Mouse (Mus musculus): ENCODE data around the gene Gm5134.
"Not testable (repeated sequence)": the region's sequence is repeated elsewhere in the genome, so short reads cannot be mapped to it uniquely, and the experiment has no call there.

Gene Gm5134

DNA sequence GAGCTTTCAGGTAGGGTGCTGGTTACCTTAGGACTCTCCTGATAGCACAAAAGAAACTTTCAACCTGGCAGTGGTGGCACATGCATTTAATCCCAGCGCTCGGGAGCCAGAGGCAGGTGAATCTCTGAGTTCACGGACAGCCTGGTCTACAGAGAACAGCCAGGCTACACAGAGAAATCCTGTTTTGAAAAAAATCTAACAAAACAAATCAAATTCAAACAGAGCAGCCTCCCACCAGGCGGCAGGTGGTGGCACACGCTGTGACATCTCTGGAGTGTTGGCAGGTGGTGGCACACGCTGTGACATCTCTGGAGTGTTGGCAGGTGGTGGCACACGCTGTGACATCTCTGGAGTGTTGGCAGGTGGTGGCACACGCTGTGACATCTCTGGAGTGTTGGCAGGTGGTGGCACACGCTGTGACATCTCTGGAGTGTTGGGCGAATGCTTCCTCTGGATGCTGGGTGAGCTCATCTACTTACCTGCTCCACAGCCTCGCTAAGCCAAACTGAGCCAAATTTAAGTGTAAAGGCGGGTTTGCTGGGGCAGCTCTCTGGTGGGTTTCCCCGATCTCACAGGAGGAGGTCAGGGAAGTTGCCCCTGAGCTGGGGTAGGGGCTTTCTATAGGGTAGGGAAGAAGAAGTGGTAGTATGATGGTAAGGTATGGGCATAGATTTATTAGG is 40.4 kb downstream of the Gm5134 start:
- DNase-seq (ENCODE audit: low read depth): not testable (repeated sequence)

DNA sequence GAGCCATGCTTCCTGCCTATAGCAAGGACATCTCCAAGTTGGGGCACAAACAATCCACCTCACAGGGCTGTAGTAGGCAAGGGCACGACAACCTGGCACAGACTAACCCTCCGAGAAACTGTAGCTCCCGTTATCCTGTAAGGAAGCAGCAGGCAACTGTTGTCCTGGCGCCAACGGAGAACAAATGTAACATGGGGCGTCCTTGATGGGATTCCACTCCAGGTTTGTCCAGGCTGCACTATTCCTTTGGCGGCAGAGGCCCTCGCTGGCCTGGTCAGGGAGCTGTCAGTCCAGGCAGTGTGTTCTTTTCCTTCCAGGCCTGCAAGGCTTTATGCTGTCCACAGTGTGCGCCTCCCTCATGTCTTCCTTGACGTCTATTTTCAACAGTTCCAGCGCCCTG is 41.1 kb downstream of the Gm5134 start:
- DNase-seq (ENCODE audit: low read depth): no peak

DNA sequence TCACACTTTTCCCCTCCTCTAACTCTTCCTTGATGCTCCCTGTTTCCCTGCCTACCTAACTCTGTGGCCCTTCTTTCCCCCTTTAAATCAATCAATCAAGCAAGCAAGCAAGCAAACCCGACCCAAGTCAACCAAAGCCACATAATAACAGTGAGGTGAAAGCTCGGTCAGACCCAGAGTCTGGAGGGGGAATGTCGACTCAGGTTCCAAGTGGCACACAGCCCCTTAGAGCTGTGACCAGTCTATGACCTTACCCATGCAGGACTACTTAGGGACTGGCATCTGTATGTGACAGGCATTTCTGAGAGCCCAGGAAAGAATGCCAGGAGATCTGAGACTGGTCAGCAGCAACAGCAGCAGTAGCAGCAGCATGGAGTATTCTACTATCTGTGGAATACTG is 42.0 kb downstream of the Gm5134 start:
- no peak for DNase-seq (ENCODE audit: low read depth)

DNA sequence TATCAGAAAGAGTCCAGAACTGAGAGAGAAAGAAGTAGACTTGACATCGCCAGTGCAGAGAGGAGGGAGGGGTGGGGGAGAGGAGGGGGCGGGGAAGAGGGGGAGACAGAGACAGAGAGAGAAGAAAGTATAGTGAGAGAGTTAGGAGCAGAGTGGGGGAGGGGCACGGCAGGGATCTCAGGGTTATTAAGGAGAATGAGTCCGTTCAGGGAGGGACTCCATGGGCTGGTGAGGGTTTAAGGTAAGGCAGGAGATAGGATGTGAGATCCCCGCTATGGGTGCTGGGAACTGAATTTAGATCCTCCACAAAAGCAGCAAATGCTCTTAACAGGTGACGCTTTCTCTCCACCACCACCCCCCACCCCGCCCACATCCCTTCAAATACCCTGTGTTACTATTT is 46.8 kb downstream of the Gm5134 start:
- no peak for DNase-seq (ENCODE audit: low read depth)

DNA sequence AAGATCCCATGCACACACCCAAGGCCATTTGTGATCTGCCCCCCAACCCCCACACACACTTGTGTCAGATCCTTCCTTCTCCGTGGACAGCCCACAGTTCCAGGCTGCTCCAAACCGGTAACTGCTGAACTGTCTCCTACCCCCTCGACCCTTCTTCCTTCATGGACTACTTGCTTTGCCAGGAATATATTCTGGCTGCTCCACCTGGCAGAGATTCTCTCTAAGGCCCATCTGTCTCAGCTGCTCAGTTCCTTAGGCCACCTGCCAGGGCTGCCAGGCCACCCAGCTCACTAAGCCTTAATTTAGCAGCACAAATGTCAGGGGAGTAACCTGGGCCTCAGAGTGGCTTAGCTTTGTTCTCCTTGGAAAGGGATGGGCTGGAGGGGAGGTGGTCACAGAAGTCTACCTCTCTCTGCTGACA is 47.8 kb downstream of the Gm5134 start:
- no peak for DNase-seq (ENCODE audit: low read depth)

DNA sequence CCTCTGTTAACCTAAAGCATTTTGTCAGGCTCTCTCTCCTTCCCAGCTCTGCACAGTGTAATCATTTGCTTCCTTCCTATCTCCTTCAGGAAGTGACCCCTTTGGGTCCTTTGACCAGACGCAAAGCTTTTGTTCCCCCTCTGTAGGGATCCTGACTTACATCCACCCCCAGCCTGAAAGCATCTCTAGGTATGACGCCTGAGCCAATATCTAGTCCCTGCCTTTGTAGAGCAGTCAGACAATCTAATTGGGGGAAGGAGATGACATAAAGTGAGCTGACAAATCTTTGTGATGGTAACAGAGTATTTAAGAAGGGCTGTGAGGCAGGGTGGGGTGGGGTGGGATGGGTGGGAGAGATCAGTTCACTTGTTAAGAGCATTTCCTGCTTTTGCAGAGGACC is 48.3 kb downstream of the Gm5134 start:
- DNase-seq (ENCODE audit: low read depth): no peak

DNA sequence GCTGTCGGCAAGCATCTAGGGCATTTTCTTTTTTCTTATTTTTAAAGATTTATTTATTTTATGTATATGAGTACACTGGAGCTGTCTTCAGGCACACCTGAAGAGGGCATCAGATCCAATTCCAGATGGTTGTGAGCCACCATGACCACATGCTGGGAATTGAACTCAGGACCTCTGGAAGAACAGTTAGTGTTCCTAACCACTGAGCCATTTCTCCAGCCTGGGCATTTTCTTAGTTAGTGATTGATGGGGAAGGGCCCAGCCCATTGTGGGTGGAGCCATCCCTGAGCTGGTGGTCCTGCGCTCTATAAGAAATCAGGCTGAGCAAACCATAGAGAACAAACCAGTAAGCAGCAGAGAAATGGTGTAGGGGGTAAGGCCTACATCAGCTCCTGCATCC is 48.9 kb downstream of the Gm5134 start:
- DNase-seq (ENCODE audit: low read depth): no peak

DNA sequence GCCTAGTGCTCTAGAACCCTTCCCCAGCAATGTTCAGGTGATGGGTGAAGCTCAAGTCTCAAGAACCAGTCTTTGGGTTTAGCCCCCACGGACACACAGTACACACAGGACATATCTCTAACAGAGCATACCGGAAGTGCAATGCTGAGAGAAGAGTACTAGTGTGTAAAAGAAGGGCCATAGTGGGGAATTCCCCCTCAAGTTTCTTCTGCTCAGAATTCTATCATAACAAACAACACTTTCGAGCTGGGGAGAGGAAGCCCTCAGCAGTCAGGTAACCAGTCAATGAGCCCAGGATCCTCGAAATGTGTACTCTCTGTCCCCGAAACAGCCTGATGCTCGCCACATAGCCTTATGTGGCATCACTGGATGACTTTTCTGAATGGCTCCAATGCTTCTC is 52.1 kb downstream of the Gm5134 start:
- no peak for DNase-seq (ENCODE audit: low read depth)

DNA sequence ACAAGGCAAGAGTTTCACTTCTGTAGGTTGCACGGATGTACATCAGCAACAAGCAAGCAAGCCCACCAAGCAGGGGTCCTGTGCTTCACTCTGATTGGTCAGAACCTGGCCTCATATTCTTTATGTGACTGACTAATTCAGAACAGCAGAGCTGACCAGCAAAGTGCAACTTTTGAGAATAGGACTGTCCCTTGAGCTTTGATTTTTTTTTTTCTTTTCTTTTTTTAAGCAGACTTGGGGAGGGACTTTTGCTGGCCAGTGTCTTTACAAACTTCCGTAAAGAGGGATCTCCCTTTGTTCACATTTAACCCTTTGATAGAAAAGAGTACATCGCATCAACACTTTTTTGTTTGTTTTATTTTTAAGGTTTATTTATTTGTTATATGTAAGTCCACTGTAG is 55.5 kb downstream of the Gm5134 start:
- no peak for DNase-seq (ENCODE audit: low read depth)

DNA sequence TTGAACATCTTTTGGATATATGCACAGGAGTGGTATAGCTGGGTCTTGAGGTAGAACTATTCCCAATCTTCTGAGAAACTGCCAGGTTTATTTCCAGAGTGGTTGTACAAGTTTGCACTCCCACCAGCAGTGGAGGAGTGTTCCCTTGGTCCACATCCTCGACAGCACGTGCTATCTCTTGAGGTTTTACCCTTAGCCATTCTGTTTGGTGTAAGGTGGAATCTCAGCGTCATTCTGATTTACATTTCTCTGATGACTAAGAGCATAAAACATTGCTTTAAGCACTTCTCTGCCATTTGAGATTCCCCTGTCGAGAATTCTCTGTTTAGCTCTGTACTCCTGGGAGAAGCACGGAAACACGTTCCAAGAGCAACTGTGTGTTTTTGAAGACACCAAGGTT is 58.6 kb downstream of the Gm5134 start:
- no peak for DNase-seq (ENCODE audit: low read depth)

DNA sequence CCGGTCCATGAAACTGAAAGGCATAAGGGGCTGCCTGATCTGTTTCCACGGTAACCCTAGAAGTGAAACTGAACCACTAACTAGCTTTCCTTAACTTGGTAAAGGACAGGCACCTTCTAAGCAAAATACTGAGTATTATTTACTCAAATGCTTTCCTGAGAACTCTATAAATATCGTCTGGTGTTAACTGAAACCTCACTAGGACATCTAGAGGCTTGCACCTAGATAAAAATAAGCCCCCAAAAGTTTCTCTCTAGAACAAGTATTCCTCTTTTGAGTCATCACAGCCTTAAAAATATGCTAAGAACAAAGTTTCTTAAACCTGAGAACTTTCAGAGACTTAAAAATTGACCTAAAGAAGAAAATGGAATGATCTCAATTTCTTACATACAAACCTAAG is 62.6 kb downstream of the Gm5134 start:
- DNase-seq (ENCODE audit: low read depth): no peak

DNA sequence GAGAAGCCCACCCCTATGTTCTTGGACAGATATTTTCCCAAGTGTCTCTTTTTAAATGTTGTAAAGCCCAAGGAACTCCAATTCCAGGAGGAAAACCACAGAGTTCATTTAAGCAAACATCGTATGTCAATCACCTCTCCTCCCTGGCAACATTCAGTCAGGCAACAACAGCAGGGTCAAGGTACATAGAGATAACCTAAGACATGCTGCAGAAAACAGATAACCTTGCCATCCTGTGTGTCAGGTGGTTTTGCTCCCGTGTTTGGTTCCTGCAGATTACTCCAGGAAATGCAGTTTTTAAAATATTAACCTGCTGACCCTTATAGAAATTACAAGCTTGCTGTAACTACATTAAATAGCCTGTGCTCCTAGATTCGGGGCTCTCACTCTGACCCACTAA is 67.4 kb downstream of the Gm5134 start:
- no peak for DNase-seq (ENCODE audit: low read depth)

DNA sequence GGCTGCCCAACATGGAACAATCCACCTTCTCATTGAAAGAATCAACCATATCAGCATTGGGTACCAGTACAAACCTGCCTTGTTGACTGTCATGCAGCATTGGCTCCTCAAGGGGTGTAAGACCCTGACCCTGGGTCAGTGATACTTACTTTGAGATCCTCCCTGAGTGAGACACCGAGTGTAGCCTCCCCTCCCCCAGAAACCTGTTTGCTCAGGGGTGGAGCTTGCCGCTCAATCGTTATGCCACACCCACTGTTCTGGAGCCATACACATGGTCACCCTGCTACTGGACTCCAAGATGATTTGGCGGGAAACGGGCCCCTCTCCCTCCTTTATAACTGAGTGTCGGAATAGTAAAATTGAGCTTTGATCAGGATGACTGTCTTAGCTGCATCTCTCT is 69.6 kb downstream of the Gm5134 start:
- DNase-seq (ENCODE audit: low read depth): no peak

DNA sequence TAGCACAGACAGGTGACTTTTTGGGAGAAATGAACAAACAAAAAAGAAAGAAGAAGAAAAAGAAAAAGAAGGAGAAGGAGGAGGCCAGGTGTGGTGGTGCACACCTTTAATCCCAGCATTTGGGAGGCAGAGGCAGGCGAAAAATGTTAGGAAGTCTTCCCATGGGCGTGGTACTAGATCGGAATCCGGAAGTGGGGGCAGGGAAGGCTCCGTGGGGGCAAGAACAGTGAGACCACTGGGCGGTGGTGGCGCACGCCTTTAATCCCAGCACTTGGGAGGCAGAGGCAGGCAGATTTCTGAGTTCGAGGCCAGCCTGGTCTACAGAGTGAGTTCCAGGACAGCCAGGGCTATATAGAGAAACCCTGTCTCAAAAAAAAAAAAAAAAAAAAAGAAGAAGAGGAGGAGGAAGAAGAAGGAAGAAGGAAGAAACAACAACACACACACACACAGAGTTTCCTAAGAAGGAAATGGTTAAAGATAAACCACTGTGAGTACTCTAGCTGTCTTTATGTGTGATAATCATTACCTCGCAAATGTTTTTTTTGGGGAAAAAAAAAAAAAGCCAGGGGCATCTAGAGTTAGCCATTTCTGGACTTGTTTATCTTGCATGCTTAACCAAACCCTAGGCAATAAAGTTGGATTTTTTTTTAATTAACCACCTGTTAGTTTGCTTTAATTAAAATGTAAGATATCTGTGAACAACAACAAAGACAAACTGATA is 71.3 kb downstream of the Gm5134 start:
- no peak for DNase-seq (ENCODE audit: low read depth)

DNA sequence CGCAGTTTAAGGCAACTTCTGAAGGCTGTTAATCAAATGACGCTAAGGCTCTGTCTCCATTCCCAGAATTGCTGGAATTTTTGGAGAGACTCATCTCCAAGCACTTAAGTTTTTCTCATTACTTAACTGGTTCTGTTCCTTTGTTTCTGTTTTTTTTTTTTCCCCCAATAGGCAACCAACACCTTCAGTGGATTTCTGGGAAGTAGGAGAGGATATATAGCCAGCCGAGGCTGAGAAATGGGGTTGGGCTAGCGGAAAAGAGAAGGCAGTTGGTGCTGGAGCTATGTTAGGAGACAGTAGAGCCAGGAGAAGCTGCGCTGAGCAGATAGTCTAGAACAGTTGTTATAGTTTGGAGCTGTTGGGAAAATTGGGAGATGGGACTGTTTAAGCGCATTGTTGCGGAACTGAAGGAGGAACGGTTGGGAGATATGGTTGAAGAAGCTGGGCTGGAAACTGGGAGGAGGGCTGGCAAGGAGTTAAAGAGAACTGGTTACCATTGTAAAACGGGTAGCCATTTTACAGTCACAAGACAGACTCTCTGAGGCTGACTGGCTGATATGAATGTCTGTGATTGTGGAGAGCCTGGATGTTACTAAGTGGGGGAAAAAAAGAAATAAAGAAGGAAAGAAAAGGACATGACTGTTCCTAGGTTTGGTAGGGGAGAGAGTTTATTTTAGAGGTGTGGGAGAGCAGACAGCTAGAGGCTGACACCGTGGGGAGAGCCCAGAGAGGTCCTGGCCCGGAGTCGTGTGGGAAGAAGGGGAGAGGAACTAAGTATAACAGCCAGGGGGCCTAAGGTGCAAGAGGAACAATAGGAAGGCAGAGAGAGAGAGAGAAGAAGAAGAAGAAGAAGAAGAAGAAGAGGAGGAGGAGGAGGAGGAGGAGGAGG is 73.1 kb downstream of the Gm5134 start:
- DNase-seq (ENCODE audit: low read depth): no peak

DNA sequence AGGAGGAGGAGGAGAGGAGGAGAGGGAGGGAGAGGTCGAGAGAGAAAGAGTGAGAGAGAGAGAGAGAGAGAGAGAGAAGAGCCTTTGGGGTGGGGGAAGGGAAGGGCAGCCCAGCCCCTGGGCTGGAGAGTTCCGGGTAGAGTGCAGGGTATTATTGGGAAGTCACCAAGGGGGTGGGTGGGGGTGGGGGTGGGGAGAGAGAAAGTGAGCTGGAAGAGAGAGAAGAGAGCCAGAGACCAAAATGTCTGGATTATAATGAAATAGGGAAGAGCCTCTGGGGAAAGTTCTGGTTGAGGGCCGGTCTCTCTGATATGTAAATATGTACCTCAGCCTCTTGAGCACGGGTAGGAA is 73.7 kb downstream of the Gm5134 start:
- DNase-seq (ENCODE audit: low read depth): no peak

DNA sequence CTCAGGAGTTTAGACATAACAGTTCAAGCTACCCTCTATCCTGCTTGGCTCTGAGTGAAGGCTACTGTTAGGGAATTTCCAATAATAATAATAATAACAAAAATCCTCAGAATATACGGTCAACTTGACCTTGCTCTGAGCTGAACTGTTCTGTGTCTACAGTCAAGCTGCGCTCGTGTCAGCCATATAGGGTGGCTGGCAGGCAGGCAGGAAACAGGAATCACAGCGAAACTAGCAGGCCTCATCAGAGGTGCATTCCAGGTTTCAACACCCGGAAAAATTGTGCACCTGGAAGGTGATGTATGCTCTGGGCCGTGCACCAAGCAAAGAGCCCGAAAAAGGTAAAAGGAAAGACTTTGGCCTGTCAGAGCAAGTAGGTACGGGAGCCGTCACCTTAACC is 74.1 kb downstream of the Gm5134 start:
- no peak for DNase-seq (ENCODE audit: low read depth)

DNA sequence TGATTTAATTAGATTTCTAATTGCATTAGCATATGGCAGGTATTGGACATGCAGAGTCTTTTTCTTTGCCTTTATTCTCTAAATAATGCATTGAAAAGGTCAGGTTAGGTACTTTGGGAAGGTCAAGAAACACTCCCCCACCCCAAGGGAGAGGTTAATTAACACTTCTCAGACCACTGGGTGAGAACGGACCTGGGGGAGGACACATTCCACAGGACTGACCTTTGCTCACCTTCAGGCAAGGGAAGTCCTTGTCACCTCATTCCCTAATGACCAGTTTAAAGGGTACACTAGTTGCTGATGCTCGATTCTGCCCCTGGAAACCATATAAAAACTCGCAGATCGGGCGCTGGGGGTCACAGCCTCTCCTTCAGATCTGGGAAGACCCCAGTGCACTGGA is 75.0 kb downstream of the Gm5134 start:
- DNase-seq (ENCODE audit: low read depth): no peak

DNA sequence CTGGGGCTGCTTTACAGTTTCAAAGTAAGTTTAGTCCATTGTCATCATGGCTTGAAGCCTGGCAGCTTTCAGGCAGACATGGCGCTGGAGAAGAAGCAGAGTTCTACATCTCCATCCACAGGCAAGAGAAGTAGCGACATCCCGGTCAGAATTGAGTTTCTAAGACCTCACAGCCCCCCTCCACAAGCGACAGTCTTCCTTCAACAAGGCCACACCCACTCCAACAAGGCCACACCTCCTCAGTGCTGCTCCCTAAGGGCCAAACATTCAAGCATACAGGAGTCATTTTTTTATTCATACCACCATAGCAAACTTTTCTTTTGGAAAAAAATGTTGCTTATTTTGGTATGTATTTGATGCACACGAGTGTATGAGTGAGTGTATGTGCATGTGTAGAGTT is 76.2 kb downstream of the Gm5134 start:
- peak; percentile 28 for DNase-seq (ENCODE audit: low read depth)

DNA sequence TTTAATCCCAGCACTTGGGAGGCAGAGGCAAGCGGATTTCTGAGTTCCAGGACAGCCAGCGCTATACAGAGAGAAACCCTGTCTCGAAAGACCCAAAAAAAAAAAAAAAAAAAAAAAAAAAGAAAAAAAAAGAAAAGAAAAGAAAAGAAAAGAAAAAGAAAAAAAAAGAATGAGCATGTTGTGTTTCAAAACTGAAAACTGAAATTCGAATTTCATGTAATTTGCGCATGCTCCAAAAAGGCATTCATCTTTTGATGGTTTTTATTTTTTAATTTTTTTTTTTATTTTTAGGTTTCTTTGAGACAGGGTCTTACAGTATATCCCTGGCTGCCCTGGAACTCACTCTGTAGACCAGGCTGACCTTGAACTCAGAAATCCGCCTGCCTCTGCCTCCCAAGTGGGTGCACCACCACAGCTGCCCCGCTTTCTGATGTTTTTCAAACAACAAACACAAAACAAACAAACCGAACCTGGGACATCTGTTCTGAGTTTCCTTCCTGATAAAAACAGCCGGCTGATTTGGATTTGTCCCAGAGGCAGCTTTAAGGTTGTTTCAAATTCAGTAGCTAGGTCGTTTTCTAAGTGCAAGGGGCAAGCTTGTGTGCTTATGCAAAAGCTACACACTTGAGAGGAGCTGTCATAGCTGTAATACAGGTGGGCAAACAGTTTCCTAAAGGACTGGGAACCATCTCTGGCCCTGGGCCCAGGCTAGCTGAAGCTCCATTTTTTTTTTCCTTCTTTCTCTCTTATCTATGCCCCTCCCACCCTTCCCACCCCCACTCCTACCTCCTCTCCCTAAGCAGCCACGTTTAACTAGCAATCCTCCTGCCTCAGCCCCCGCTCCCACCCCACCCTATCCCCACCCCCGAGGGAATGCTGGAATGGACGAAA is 77.4 kb downstream of the Gm5134 start:
- DNase-seq (ENCODE audit: low read depth): no peak

DNA sequence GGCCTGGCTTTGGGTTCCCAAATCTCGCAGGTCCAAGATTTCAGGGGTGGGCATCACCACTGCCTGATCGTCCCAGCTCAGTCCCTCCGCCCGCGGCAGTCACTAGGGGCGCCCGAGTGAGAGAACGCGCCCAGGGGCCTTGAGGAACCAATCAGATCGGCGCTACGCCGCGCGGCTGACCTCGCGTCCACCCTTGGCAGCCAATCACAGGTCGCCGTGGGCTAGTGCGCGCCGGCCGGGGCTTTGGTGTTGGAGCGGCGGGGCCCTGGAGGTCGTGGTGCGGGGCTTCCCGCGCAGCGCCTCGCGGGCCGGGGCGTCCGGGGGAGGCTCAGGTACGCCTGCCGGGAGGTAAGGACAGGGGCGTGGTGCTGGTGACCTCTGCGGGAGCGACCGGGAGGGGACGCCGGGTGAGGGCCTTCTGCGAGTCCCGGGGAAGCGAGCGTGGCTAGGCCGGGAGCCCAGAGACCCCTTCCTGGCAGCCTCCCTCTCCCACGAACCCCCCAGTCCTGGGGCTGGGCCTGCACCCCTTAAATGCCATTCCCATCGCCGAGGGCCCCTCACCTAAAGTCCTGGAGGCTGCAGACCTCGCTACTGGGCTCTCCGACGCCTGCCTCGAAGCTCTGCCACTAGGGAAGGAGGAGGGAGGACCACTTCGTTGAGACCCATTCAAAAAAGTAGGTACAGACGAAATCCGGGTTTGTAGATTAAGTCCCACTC is 78.2 kb downstream of the Gm5134 start, which contains the start of gene Zfp280b:
Gene Zfp280b (plus strand): TSS at position 249 of the 717 bp plus-strand sequence.
- DNase-seq (ENCODE audit: low read depth): peak; percentile 93
